Mouse (Mus musculus) lung, embryonic 15.5 days (tissue): Measurements from ENCODE around the gene Gm20538. TPM values are rescaled to one million over a fixed set of nuclear protein-coding genes. Genes with fewer than 3 reads are reported as not detected.

Experiments
- ATAC-seq: fragments of 200-750 bp; cut with Nextera tagmentation; 2 replicates; pipeline ENCODE4 v1.8.0; 2017; ENCODE audit warnings: moderate number of reproducible peaks, borderline replicate concordance; ENCODE audit not compliant: low FRiP score, low TSS enrichment; ENCODE audit errors: extremely low read depth
- H3K27ac ChIP-seq: fragments of 300-500 bp; sonication (generic); 2 replicates; pipeline ENCODE4 v1.5.1; 2015; ENCODE audit warnings: moderate library complexity, mild to moderate bottlenecking, inconsistent platforms
- H3K27me3 ChIP-seq: fragments of 300-500 bp; sonication (generic); 2 replicates; pipeline ENCODE4 v1.6.1; 2015; ENCODE audit warnings: inconsistent platforms
- H3K36me3 ChIP-seq: fragments of 300-500 bp; sonication (generic); 2 replicates; pipeline ENCODE4 v1.6.1; 2015; ENCODE audit warnings: inconsistent platforms
- H3K4me1 ChIP-seq: fragments of 300-500 bp; sonication (generic); 2 replicates; pipeline ENCODE4 v1.6.1; 2015; ENCODE audit warnings: inconsistent platforms
- H3K4me2 ChIP-seq: fragments of 300-500 bp; sonication (generic); 2 replicates; pipeline ENCODE4 v1.6.1; 2015; ENCODE audit warnings: inconsistent platforms, mild to moderate bottlenecking, moderate library complexity
- H3K4me3 ChIP-seq: fragments of 300-500 bp; sonication (generic); 2 replicates; pipeline ENCODE4 v1.5.1; 2015; ENCODE audit warnings: mild to moderate bottlenecking, inconsistent platforms
- H3K9ac ChIP-seq: fragments of 300-500 bp; sonication (generic); 2 replicates; pipeline ENCODE4 v1.6.1; 2015; ENCODE audit warnings: inconsistent platforms
- H3K9me3 ChIP-seq: fragments of 300-500 bp; sonication (generic); 2 replicates; pipeline ENCODE4 v1.6.1; 2016; ENCODE audit warnings: inconsistent platforms
- WGBS: fragments of 180-500 bp; shearing (Covaris S2); methylation state at CpG from one replicate; pipeline ENCODE4 v1.1.7; 2015; 5-methylcytosine and 5-hydroxymethylcytosine counted together
- polyA plus RNA-seq: library from polyadenylated mRNA; unstranded; fragments of >200 nt; fragmentation: Nextera tagmentation; extraction: Ambion mirVana; gene quantifications from 2 replicates; pipeline ENCODE4 v1.2.1, GENCODE M21; 2015

Gm20538 gene
- polyA plus RNA-seq: not detected in 2 replicates

DNA sequence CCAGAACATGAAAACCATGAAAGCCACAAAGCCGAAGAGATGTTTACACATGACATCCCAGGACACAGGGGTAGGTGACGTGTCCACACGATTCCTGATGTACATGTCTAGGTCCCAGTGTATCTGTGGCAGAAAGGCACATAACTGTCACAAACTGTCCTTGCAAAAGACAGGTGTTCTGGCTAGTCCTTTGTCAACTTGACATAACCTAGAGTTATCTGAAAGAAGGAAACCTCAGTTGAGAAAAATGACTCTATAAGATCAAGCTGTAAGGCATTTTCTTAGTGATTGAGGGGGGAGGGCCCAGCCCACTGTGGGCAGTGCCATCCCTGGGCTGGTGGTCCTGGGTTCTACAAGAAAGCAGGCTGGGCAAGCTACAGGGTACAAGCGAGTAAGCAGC, at the start of gene Gm20538:
Gm20538 (minus strand) TSS at position 101 of the 400 bp plus-strand sequence.
- H3K4me3 ChIP-seq: no peak within 1 kb of the TSS
- no peaks in the 10 kb centered on the region for H3K9me3 ChIP-seq
- WGBS: 91% methylated on average over 4 of the region's 4 CpGs
- H3K27me3 ChIP-seq: no peaks in the 10 kb centered on the region; the same call in 1 of the 2 replicates
- H3K9ac ChIP-seq: no peak within 1 kb of the TSS
- H3K4me1 ChIP-seq: peaks cover 13% of the 10 kb centered on the region
- ATAC-seq: no peak
- H3K4me2 ChIP-seq: no peak within 1 kb of the TSS
- no peak within 1 kb of the TSS for H3K27ac ChIP-seq
- H3K36me3 ChIP-seq: peaks cover 57% of the 10 kb centered on the region

DNA sequence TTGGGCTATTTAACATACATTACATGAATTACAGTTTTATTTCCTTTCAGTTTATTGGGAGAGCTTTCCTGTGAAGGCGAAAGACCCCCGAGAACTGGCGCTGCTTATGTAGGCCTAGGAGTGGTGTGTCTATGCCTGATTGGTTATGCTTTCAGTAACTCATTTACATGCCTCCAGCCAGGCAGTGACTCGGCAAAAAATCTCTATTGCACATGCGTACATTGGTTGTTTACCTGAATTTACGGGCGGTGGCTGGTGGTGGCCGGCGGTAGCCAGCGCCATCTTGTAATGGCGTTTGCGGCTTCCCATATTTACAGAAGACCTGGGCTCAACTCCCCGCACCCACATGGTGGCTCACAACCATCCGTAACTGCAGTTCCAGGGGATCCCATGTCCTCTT, 41.5 kb upstream of the Gm20538 start:
- Histone ChIP-seq H3K4me2 (no peak overlapping the region), H3K4me3 (no peak overlapping the region), H3K36me3 (no peaks in the 10 kb centered on the region), H3K27ac (no peak overlapping the region), H3K27me3 (no peaks in the 10 kb centered on the region), H3K9me3 (no peaks in the 10 kb centered on the region), H3K9ac (no peak overlapping the region), H3K4me1 (no peaks in the 10 kb centered on the region)
- 95% methylated on average over 14 of the region's 14 CpGs for WGBS
- ATAC-seq: no peak

DNA sequence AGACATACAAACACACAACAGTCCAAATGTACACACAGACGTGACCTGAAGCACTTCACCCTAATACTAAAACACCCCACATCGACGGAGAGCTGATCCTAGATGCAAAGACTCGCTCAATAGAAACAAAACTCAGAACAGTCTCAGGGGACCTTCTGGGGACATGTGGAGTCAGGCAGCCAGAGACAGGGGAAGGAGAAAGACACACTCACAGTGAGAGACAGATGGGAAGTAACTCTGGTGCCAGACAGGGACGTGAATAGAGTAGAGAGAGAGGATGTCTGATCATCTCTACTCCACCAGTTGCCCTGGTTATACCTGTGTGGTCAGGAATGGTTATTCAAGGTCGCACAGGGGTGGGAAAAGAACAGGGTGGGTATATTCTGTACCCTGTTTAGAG, 39.0 kb upstream of the Gm20538 start:
- H3K36me3 ChIP-seq: no peaks in the 10 kb centered on the region

DNA sequence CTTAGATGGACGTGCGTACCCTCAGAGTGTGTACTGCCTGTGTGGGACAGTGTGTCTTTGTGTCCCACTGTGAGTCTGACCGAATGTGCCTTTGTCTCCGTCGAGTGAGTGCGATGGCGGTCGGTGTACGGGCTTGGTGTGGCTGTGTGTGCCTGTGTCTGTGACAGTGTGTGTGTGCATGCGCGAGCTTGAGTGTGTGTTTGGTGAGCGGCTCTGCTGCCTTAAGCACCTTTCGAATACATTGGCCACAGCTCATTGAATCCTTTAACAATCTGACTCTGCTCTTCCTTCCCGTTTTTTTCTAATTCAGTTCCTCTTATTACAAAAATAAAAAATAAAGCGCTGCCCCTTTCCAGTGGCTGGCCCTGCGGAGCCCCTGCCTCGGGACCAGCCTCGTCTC, 38.4 kb upstream of the Gm20538 start:
- ATAC-seq: no peak
- Histone ChIP-seq H3K9me3 (no peaks in the 10 kb centered on the region), H3K9ac (no peak overlapping the region), H3K4me3 (no peak overlapping the region), H3K27me3 (peaks cover 10% of the 10 kb centered on the region), H3K4me2 (no peak overlapping the region), H3K36me3 (no peaks in the 10 kb centered on the region), H3K27ac (no peak overlapping the region), H3K4me1 (no peaks in the 10 kb centered on the region)
- 80% methylated on average over 18 of the region's 18 CpGs for WGBS

More for the DNA sequence above, 39.0 kb upstream of the Gm20538 start:
- WGBS: 71% methylated on average over 6 of the region's 6 CpGs
- no peak for ATAC-seq
- H3K9me3 ChIP-seq: no peaks in the 10 kb centered on the region
- H3K9ac ChIP-seq: no peak overlapping the region
- no peak overlapping the region for H3K4me3 ChIP-seq
- H3K27me3 ChIP-seq: peaks cover 4% of the 10 kb centered on the region; the same call in 1 of the 2 replicates
- no peak overlapping the region for H3K4me2 ChIP-seq
- H3K27ac ChIP-seq: no peak overlapping the region
- no peaks in the 10 kb centered on the region for H3K4me1 ChIP-seq

DNA sequence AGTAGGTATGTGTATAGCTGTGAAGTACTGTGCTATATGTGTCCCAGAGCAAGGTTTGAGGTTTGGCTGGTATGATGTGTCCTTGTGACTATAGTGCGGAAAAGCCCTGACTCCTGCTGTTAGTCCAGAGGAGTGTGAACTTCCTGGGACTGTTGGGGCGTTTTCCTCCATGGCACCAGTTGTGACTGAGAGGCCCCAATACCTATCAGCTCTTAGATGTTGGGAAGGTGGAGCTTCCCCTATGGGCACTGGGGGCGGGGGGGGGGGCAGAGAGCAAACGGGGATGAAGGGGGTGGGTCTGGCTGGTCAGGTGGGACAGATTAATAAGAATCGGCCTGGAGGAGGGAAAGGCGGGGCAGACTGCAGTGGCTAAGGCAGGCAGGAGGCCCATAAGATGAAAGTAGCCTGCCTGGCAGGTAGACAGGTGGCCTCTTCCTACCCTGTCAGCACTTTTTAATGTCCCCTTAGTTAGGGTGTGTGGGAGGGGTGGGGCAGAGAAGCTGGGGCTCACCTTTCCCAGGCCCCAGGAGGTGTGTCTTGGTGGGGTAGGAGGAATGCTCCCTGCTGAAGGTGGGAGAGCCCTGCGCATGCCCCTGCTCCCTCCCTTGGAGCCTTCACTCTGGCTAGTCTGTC, 37.1 kb upstream of the Gm20538 start:
- Histone ChIP-seq H3K27me3 (peaks cover 16% of the 10 kb centered on the region), H3K9ac (no peak overlapping the region), H3K4me3 (no peak overlapping the region), H3K36me3 (no peaks in the 10 kb centered on the region), H3K27ac (no peak overlapping the region), H3K4me1 (no peaks in the 10 kb centered on the region), H3K9me3 (no peaks in the 10 kb centered on the region), H3K4me2 (no peak overlapping the region)
- ATAC-seq: no peak
- WGBS: 33% methylated on average over 7 of the region's 7 CpGs

DNA sequence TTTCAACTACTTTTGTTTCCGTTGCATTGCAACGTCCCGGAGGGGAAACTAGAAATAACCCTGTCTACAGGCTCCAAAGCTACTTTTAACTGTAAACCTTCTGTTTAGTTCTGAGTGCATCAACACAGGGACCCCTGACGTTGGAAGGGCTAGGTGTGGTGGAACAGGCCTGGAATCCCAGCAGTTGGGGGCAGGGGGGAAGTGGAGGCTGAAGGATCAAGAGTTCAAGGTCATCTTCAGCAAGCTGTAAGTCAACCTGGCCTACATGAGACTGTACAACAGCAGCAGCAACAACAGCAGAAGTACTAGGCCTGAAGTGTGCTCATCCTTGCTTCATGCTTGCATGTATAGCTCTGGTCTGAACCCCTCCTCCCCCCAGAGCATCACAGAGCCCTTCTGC, 35.4 kb upstream of the Gm20538 start:
- 38% methylated on average over 4 of the region's 4 CpGs for WGBS
- H3K4me1 ChIP-seq: no peaks in the 10 kb centered on the region
- no peak overlapping the region for H3K9ac ChIP-seq
- H3K27me3 ChIP-seq: peaks cover 26% of the 10 kb centered on the region
- no peak for ATAC-seq
- H3K4me3 ChIP-seq: no peak overlapping the region
- H3K4me2 ChIP-seq: no peak overlapping the region
- H3K27ac ChIP-seq: no peak overlapping the region
- H3K9me3 ChIP-seq: no peaks in the 10 kb centered on the region
- H3K36me3 ChIP-seq: no peaks in the 10 kb centered on the region

DNA sequence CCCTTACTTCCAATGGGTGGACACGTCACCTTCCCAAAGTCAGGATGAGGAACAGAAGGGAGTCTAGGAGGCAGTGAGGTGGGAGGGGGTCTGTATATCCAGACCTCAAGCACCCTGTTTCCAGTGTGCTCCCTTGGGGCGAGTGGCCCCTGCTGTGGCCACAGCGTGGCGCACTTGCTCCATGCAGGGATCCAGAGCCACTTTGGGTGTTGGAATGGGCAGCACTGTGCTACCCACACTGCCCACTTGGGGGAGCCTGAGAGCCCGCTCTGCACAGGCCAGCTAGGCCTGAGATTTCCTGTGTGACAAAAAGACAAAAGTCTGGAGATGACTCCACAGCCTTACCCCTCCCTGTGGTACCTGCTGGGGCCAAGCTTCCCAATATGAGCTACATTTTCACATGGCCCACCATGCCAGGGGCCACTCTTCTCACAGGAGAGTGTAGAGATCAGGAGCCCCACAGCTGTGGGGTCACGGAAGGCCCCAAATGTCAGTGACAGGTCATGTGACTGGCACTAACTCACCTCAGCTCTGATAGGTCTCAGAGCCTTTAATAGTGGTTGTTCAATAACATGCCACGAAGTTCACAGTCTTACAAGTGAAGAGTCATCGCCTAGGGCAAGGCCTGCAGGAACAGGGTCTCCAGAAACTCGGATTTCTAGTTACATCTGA, 30.1 kb upstream of the Gm20538 start:
- H3K27me3 ChIP-seq: peaks cover 21% of the 10 kb centered on the region
- H3K36me3 ChIP-seq: no peaks in the 10 kb centered on the region
- H3K4me3 ChIP-seq: no peak overlapping the region
- WGBS: 34% methylated on average over 9 of the region's 9 CpGs
- no peak overlapping the region for H3K4me2 ChIP-seq
- ATAC-seq: peak; percentile 69
- H3K4me1 ChIP-seq: no peaks in the 10 kb centered on the region
- no peak overlapping the region for H3K9ac ChIP-seq
- no peaks in the 10 kb centered on the region for H3K9me3 ChIP-seq
- H3K27ac ChIP-seq: no peak overlapping the region

DNA sequence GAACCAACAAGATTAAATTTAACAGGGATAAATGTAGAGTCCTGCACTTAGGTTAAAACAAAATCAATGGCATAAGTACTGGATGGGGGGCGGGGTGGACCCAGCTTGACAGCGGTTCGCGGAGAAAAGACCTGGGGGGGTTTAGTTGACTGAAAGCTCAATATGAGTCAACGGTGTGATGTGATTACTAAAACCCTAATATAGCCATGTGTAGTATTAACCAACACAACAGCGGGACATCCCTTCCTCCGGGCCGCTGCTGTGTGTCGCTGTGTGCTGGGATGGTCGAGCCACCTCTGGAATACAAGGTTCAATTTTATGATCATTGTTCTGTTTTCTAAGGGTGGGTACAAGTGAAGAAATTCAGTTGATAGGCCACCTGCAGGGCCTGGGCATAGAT, 29.5 kb upstream of the Gm20538 start:
- peaks cover 21% of the 10 kb centered on the region for H3K27me3 ChIP-seq
- H3K27ac ChIP-seq: no peak overlapping the region
- no peak overlapping the region for H3K4me2 ChIP-seq
- H3K4me1 ChIP-seq: no peaks in the 10 kb centered on the region
- no peaks in the 10 kb centered on the region for H3K9me3 ChIP-seq
- ATAC-seq: no peak
- H3K9ac ChIP-seq: no peak overlapping the region
- WGBS: 81% methylated on average over 10 of the region's 10 CpGs
- H3K36me3 ChIP-seq: no peaks in the 10 kb centered on the region
- no peak overlapping the region for H3K4me3 ChIP-seq

DNA sequence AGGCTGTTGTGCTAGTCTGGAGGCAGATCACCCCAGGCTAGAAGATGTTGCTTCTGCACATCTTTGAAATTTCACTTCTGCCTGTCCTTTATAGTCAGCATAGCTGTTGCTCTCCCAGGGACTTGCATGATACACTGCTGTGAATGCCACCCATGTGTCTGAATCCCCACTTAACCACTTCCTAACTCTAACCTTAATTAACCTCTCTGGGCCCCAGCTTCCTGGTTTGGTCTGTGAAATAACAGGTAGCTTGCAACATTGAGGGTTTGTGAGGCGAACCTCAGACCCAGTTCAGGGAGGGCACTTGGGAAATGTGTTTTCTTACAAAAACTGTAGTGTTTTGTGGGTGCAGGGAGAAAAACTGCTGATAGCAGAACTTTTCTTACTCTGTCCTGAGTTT, 25.4 kb upstream of the Gm20538 start:
- ATAC-seq: no peak
- Histone ChIP-seq H3K9ac (no peak overlapping the region), H3K4me2 (no peak overlapping the region), H3K4me3 (no peak overlapping the region), H3K27ac (no peak overlapping the region), H3K4me1 (no peaks in the 10 kb centered on the region), H3K9me3 (no peaks in the 10 kb centered on the region), H3K36me3 (peaks cover 14% of the 10 kb centered on the region), H3K27me3 (no peaks in the 10 kb centered on the region)
- 75% methylated on average over 1 of the region's 1 CpGs for WGBS

DNA sequence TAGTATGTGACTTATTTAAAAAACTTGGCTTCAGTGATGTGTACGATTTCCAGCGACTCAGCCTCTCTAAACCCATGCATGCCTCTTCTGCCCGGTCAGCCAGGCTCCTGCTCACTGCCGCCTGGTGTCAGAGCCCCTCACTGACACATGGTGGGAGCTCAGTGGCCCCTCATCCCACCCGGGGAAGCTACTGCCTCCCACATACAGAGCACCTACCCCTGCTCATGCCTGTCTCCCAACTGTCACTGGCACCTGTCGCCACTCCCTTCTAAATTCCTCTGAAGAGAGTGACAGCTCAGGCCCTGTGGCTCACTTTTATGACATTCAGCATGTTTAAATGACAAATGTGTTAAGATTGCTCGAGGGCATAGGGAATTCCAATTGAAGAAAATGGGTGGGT, 23.6 kb upstream of the Gm20538 start:
- peaks cover 32% of the 10 kb centered on the region for H3K36me3 ChIP-seq
- WGBS: 64% methylated on average over 7 of the region's 7 CpGs
- ATAC-seq: no peak

DNA sequence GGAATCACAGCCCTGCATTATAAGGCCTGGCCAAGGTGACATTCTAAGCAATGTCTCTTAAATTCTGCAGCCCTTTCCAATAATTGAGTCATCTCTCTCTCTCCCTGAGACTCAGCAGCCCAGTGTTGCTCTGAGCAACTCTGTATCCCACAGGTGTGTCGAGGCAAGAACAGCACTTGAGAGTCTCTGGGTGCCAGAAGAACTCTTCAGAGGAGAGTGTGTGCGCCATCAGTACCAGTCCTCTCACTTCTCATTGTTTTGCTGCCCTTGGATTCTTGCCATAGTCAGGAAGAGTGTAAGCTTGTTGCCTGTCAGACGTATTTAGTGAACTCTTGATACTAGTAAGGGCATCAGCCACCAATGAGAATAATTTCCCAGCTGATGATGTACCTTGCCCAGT, 15.1 kb upstream of the Gm20538 start:
- Histone ChIP-seq H3K4me2 (no peak overlapping the region), H3K4me1 (peaks cover 16% of the 10 kb centered on the region), H3K4me3 (no peak overlapping the region), H3K27ac (no peak overlapping the region), H3K27me3 (no peaks in the 10 kb centered on the region), H3K9me3 (no peaks in the 10 kb centered on the region), H3K36me3 (peaks cover 78% of the 10 kb centered on the region), H3K9ac (no peak overlapping the region)
- ATAC-seq: no peak
- WGBS: 69% methylated on average over 3 of the region's 3 CpGs

More for the DNA sequence above, 23.6 kb upstream of the Gm20538 start:
- H3K27me3 ChIP-seq: no peaks in the 10 kb centered on the region
- H3K4me2 ChIP-seq: no peak overlapping the region
- no peaks in the 10 kb centered on the region for H3K9me3 ChIP-seq
- H3K4me1 ChIP-seq: no peaks in the 10 kb centered on the region
- H3K27ac ChIP-seq: no peak overlapping the region
- H3K9ac ChIP-seq: no peak overlapping the region
- no peak overlapping the region for H3K4me3 ChIP-seq

DNA sequence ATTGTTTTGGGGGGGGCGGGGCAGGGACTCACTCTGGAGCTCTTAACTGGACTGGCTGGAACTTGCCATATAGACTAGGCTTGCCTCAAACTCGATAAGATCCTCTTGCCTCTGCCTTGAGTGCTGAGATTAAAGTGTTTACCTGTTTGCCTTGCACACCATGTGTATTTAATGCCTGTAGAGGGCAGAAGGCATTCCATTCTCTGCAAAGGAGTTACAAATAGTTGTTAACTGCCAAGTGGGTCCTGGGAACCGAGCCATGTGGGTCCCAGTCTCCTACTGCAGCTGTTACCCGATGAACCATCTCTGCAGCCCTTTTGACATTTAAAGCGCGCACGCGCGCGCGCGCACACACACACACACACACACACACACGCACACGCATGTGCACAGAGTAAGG, 11.4 kb upstream of the Gm20538 start:
- ATAC-seq: no peak
- Histone ChIP-seq H3K9ac (no peak overlapping the region), H3K4me1 (peaks cover 20% of the 10 kb centered on the region), H3K27me3 (0 out of 2 replicates have a peak, but pooled peaks cover under 1% of the 10 kb centered on the region), H3K4me2 (peak overlapping the region; percentile 70), H3K36me3 (peaks cover 41% of the 10 kb centered on the region), H3K9me3 (no peaks in the 10 kb centered on the region), H3K27ac (no peak overlapping the region), H3K4me3 (peak overlapping the region; percentile 92; the same call in 1 of the 2 replicates)
- WGBS: 82% methylated on average over 14 of the region's 14 CpGs
